Mouse (Mus musculus) C2C12 (cell line): ENCODE measurements at regions not wholly inside any gene's neighbourhood (a gene's known extent, or its start where the extent isn't known, plus 50 kb on each side); places are given as distances from the start of the nearest gene placed in this dataset.

ENCODE experiments used
- CEBPB ChIP-seq: IDR thresholded peaks from one replicate; pipeline ENCODE4 v1.6.1; 2011; ENCODE audit warnings: low read depth, mild to moderate bottlenecking, control low read depth, moderate library complexity
- CTCF ChIP-seq: IDR thresholded peaks from one replicate; pipeline ENCODE4 v1.5.1; 2011; ENCODE audit not compliant: control insufficient read depth, insufficient read depth, insufficient read length
- USF1 ChIP-seq: IDR thresholded peaks from one replicate; pipeline ENCODE4 v1.6.1; 2011; ENCODE audit warnings: low read depth, mild to moderate bottlenecking, control low read depth, moderate library complexity

DNA sequence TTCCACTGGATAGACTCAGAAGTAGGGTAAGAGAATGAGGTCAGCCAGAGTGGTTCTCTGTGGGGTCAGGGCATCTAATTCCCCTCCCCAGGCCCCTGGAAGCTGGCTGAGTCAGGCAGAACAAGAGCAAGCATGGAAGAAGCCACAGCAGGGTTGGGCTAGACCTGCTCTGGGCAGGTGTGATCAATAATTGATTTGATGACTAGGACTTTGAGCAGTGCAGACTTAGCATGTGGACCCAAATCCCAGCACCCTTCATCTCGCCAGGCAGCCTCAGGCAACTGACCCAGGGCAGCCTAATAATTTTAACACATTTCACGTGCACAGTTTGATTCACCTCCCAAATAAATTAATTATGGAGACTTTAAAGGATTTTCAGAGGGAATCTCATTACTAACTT lies 67.2 kb downstream of the Qdpr start:
- no peak for TF ChIP-seq CTCF
- TF ChIP-seq CEBPB, result no peak
- no peak for TF ChIP-seq USF1
